Mouse (Mus musculus) megakaryocyte, embryonic 14.5 days (primary cell): Measurements from ENCODE around the gene Uts2r. TPM values are rescaled to one million over a fixed set of nuclear protein-coding genes. Genes with fewer than 3 reads are reported as not detected.

Experiments used
- H3K27me3 ChIP-seq: replicated peaks from 2 replicates; pipeline ENCODE3; 2012; ENCODE audit warnings: inconsistent platforms
- H3K36me3 ChIP-seq: replicated peaks from 2 replicates; pipeline ENCODE3; 2012; ENCODE audit warnings: low read length, inconsistent platforms, mixed read lengths
- H3K4me1 ChIP-seq: 2 replicates; pipeline ENCODE4 v1.6.1; 2012; ENCODE audit warnings: inconsistent platforms
- H3K4me3 ChIP-seq: replicated peaks from 2 replicates; pipeline ENCODE3; 2012; ENCODE audit warnings: moderate library complexity, mild to moderate bottlenecking, inconsistent platforms
- H3K9me3 ChIP-seq: 2 replicates; pipeline ENCODE4 v1.6.1; 2012; ENCODE audit warnings: inconsistent platforms
- FLI1 ChIP-seq: IDR thresholded peaks from 2 replicates; pipeline ENCODE4 v1.6.1; 2012; ENCODE audit warnings: low read length, inconsistent platforms, mixed read lengths
- GATA1 ChIP-seq: IDR thresholded peaks from 3 replicates; pipeline ENCODE4 v1.6.1; 2012; ENCODE audit warnings: mixed read lengths, low read length, inconsistent platforms, borderline replicate concordance
- polyA plus RNA-seq: library from polyadenylated mRNA; stranded (reverse); fragments of >175 nt; gene quantifications from 2 replicates; pipeline ENCODE4 v1.2.3, GENCODE M21; 2012; ENCODE audit warnings: low replicate concordance; ENCODE audit not compliant: insufficient read depth

Gene Uts2r
- polyA plus RNA-seq, 1 experiment, result not detected

DNA sequence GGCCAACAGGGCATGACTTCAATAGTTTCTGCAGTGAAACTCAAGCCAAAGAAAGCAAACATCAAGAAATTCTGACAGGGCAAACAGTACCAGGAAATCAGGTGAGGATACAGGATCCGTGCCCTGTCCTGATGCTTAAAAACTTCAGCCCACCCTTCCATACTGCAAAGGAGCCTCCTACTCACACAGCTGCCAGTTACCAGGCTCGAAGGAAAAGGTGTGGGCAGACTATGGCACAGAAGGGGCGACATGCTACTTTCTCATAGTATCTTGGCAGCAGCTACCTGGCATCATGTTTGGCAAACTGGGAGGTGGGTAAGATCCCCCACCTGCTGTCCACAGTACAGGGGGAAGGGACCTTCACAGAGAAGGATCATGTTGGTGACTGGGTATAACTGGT is 33.3 kb downstream of the Uts2r start:
- no peaks in the 10 kb centered on the region for H3K9me3 ChIP-seq
- no peaks in the 10 kb centered on the region; the same call in 1 of the 2 replicates for H3K4me1 ChIP-seq
- H3K36me3 ChIP-seq, result peaks cover 3% of the 10 kb centered on the region
- H3K27me3 ChIP-seq, result peaks cover 15% of the 10 kb centered on the region
- no peak for TF ChIP-seq GATA1
- TF ChIP-seq FLI1, result no peak
- H3K4me3 ChIP-seq, result no peak overlapping the region

DNA sequence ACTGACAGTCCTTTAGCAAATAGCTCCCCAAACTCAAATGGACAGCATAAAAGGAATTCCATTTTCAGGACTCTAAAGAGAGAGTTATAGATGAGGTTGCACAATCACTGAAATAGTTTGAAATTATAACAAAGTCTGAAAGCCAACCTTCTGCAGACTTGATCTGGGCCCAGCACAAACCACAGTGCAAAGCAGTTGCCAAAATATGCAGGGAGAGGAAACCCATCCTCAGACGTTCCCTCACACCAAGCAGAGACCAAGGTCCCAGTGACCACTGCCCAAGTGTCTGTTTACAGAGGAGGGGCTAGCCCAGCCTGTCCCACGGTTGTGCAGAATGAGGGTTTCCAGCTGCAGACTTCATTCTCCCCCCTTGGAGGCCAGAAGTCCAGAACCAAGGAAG is 38.6 kb downstream of the Uts2r start:
- Histone ChIP-seq H3K36me3 (peaks cover 10% of the 10 kb centered on the region), H3K4me3 (no peak overlapping the region), H3K9me3 (no peaks in the 10 kb centered on the region), H3K27me3 (peaks cover 5% of the 10 kb centered on the region), H3K4me1 (peaks cover 15% of the 10 kb centered on the region)
- TF ChIP-seq GATA1, result no peak

DNA sequence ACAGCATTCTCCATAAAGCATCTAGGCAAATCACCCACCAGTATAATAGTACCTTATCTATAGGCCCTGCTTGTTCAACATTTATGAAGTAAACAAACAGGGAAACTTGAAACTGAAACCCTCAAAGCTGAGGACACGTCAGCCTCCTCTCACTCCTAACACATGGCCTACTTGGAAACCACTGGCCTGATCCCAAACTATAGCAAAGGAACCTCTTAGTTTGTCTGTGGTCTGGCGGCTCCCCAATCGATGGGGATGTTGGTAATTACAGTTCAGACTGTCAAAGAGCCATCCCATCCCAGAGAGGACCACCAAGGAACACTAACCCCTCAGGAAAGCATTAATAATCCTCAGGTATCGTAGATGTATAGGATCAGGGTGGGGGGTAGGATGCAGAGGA is 39.8 kb downstream of the Uts2r start:
- Histone ChIP-seq H3K4me1 (peaks cover 22% of the 10 kb centered on the region), H3K9me3 (no peaks in the 10 kb centered on the region), H3K4me3 (no peak overlapping the region), H3K27me3 (peaks cover 5% of the 10 kb centered on the region), H3K36me3 (peaks cover 10% of the 10 kb centered on the region)
- TF ChIP-seq FLI1, result no peak
- no peak for TF ChIP-seq GATA1

DNA sequence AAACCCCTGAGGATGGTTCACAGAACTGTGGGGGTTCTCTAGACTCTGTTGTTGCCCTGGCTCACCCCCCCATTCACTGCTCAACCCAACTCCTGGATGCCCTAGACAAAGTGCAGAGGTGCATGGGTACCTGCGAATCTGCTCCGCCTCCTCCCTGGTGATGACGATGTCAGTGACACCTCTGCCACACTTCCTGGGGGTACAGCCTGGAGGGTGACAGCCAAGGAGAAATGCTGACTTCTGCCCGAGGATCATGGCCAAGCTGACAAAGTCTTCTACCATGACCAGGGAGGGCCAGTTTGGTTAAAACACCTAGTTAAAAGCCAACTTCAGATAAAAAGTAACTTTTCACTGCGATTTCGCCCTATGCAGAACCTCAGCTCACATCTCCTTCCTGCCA is 40.7 kb downstream of the Uts2r start:
- Histone ChIP-seq H3K4me3 (peak overlapping the region; percentile 38), H3K27me3 (peaks cover 5% of the 10 kb centered on the region), H3K9me3 (no peaks in the 10 kb centered on the region), H3K36me3 (peaks cover 10% of the 10 kb centered on the region), H3K4me1 (peaks cover 27% of the 10 kb centered on the region)
- TF ChIP-seq GATA1 (no peak), FLI1 (no peak)

DNA sequence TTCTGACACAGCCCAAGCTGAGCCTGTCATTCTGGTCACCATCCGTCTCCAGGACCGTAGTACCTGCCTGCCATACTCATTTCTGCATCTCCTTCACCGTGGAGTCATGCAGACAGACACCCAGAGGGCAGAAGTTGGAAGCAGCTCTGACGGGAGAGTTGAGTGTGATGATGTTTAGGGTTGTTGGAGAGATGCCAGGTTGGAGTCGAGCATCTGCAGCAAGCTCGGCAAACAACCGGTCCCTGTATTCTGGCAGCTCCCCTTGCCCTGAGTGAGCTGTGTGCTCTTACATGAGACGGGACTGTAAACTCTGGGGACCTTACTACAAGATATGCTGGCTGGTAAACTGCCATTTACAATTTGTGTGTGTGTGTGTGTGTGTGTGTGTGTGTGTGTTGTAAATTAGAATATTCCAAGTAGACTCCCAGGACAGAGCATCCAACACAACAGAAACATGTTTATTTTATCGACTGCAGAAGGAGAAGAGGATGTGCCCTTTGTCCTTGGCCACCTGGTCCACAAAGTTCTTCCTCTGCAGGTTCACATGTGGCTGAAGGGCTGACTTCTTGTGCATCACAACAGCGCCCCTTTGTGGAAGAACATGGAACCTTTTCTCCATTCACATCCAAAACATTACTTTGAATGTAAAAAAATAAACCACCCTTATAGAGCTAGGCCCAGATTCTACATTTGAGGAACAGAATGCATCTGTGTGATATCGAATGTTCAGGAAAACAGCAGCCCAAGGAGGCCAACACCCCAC is 41.5 kb downstream of the Uts2r start:
- TF ChIP-seq FLI1 (no peak), GATA1 (no peak)
- peaks cover 3% of the 10 kb centered on the region for H3K27me3 ChIP-seq
- H3K9me3 ChIP-seq, result no peaks in the 10 kb centered on the region
- no peak overlapping the region for H3K4me3 ChIP-seq
- H3K36me3 ChIP-seq, result peaks cover 7% of the 10 kb centered on the region
- peaks cover 27% of the 10 kb centered on the region for H3K4me1 ChIP-seq

DNA sequence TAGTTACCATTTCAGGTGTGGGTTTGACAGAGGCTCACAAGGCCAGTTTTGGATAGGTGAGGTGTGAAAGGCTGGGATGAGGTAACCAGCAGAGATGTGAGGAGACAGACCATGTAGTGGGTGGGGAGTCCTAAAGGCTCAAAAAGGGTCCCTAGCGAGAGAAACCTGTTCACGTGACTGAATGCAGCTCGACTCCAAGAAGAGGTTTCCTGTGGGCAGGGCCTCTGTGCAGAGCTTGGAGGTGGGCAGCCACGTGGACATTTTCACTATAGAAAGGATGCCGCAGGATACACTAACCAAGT is 43.7 kb downstream of the Uts2r start:
- Histone ChIP-seq H3K4me1 (peaks cover 40% of the 10 kb centered on the region), H3K27me3 (no peaks in the 10 kb centered on the region), H3K36me3 (peaks cover 15% of the 10 kb centered on the region), H3K4me3 (peak overlapping the region; percentile 96), H3K9me3 (no peaks in the 10 kb centered on the region)
- TF ChIP-seq FLI1 (no peak), GATA1 (no peak)

DNA sequence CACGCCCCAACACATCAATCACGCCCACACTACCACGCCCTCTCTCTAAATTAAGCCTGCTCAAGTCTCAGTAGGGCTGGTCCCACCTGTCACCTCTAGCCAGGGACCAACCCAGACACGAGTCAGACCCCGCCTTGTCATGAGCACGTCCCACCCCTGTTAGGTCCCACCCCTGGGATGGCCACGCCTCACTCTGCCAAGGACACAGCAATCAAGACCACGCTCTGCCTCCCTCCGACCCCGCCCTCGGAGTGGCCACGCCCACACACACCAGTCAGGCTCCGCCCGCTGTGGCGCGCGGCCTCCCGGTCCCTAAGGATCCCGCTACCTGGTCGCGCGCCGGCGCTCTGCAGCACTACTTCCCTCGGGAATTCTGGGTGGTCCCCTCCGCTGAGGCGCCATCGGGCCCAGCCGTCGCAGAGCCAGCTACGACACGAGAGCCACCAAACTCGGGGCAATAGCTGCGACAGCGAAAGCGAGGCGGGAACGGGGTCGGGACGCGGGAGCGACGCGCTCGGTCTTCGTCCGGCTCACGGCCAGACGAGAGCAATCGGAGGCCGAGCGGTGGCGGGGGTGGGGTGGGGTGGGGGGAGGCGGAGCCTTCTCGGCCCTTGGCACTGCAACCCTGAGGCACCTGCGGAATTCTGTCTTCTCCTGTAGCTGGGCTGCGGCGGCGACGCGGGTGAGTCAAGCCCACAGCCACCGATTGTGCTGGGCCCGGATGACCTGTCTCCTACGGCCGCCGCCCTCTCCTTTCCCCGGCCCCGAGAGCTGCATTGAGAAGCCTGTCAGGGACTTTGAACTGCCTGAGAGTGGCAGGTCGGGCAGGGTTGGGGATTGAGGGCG is 44.3 kb downstream of the Uts2r start, which contains the start of the genes Hexdc and Ogfod3:
Gene Hexdc, plus strand, starts transcription at position 273 of the 846 bp plus-strand sequence.
Gene Ogfod3, minus strand, starts transcription at position 551 of the 846 bp plus-strand sequence.
- peaks cover 43% of the 10 kb centered on the region for H3K4me1 ChIP-seq
- H3K36me3 ChIP-seq, result peaks cover 18% of the 10 kb centered on the region
- no peaks in the 10 kb centered on the region for H3K9me3 ChIP-seq
- no peaks in the 10 kb centered on the region for H3K27me3 ChIP-seq
- no peak for TF ChIP-seq FLI1
- no peak for TF ChIP-seq GATA1
- H3K4me3 ChIP-seq, result peak within 1 kb of the TSS; percentile 96

Other genes with a start within 250 kb of the Uts2r start
- 2.0 TPM in 1 of 2 replicates, not detected in the other for gene Ccdc57, start 227.4 kb upstream of the Uts2r start, polyA plus RNA-seq
- 673 and 816 TPM in 2 replicates for gene Slc16a3, start 211.8 kb upstream of the Uts2r start, polyA plus RNA-seq
- 152 and 176 TPM in 2 replicates for gene Csnk1d, start 168.9 kb upstream of the Uts2r start, polyA plus RNA-seq
- gene Cd7, start 120.9 kb upstream of the Uts2r start, polyA plus RNA-seq, result 28.5 and 38.2 TPM in 2 replicates
- gene Sectm1b, start 96.7 kb upstream of the Uts2r start, polyA plus RNA-seq, result not detected in 2 replicates
- gene Sectm1a, start 79.1 kb upstream of the Uts2r start, polyA plus RNA-seq, result not detected in 2 replicates
- gene Tex19.2, start 41.6 kb upstream of the Uts2r start, polyA plus RNA-seq, result 0.08 TPM in 1 of 2 replicates, not detected in the other
- gene Tex19.1, start 14.1 kb upstream of the Uts2r start, polyA plus RNA-seq, result not detected in 2 replicates
- 3.7 and 4.2 TPM in 2 replicates for gene Hexdc, start 44.2 kb downstream of the Uts2r start, polyA plus RNA-seq
- gene Ogfod3, start 44.4 kb downstream of the Uts2r start, polyA plus RNA-seq, result 4.5 and 7.6 TPM in 2 replicates
- 1.1 and 9.5 TPM in 2 replicates for gene Cybc1, start 69.1 kb downstream of the Uts2r start, polyA plus RNA-seq
- gene Narf, start 77.0 kb downstream of the Uts2r start, polyA plus RNA-seq, result 10.2 and 13.3 TPM in 2 replicates
- 24.9 and 43.6 TPM in 2 replicates for gene Foxk2, start 99.7 kb downstream of the Uts2r start, polyA plus RNA-seq
- gene Wdr45b, start 194.2 kb downstream of the Uts2r start, polyA plus RNA-seq, result 5.5 and 5.6 TPM in 2 replicates
- 0.30 and 1.5 TPM in 2 replicates for gene Rab40b, start 228.0 kb downstream of the Uts2r start, polyA plus RNA-seq